Mouse (Mus musculus) small intestine, adult 2 months (tissue): ENCODE data around the gene Sos1.

Source experiments
- CTCF ChIP-seq: fragments of 200-500 bp; IDR thresholded peaks from 2 replicates; pipeline ENCODE4 v1.5.1; 2012; ENCODE audit warnings: low read depth, mild to moderate bottlenecking, control low read depth, inconsistent platforms, low read length, moderate library complexity, mixed read lengths; ENCODE audit not compliant: insufficient replicate concordance, insufficient read length; ENCODE audit errors: extremely low read depth
- POLR2A ChIP-seq: fragments of 200-500 bp; IDR thresholded peaks from 2 replicates; pipeline ENCODE4 v1.6.1; 2012; ENCODE audit warnings: low read depth, mild to moderate bottlenecking, control low read depth, inconsistent platforms, low read length, moderate library complexity

- TF ChIP-seq CTCF, result no peak
- TF ChIP-seq POLR2A, result no peak
These were observed 120.0 kb downstream of the Sos1 start for GRCm38 (mm10) chr17:80360245-80360644.
